Mouse (Mus musculus) MEL (cell line): Measurements from ENCODE around the gene 4933405L10Rik.

Experiments used
- CTCF ChIP-seq, 3 experiments: IDR thresholded peaks in 2 of 3; conservative IDR thresholded peaks in 1 of 3; 2 replicates each; pipeline ENCODE4 v1.5.1; 2011 to 2012; ENCODE audit warnings: low read length in 3 of 3, low read depth in 2 of 3, mild to moderate bottlenecking in 2 of 3, improper control_type of control experiment in 1 of 3, inconsistent platforms in 1 of 3, mixed read lengths in 1 of 3, moderate library complexity in 1 of 3; ENCODE audit not compliant: control insufficient read depth in 1 of 3, insufficient read depth in 1 of 3, poor library complexity in 1 of 3, severe bottlenecking in 1 of 3
- EP300 ChIP-seq, 2 experiments: IDR thresholded peaks; 2 replicates each; pipeline ENCODE4 v1.6.1; 2011; ENCODE audit warnings: improper control_type of control experiment in 2 of 2, low read length in 2 of 2, low read depth in 1 of 2, mild to moderate bottlenecking in 1 of 2
- GATA1 ChIP-seq: IDR thresholded peaks from 2 replicates; pipeline ENCODE4 v1.6.1; 2011; ENCODE audit warnings: low read depth, low read length, improper control_type of control experiment
- KAT2A ChIP-seq: conservative IDR thresholded peaks from 2 replicates; pipeline ENCODE4 v1.6.1; 2012; ENCODE audit warnings: low read depth, low read length, improper control_type of control experiment, inconsistent platforms
- MYC ChIP-seq: IDR thresholded peaks from 2 replicates; pipeline ENCODE4 v1.6.1; 2011; ENCODE audit warnings: low read depth, mild to moderate bottlenecking, low read length, improper control_type of control experiment, moderate library complexity
- NELFE ChIP-seq: IDR thresholded peaks from 2 replicates; pipeline ENCODE4 v1.6.1; 2011; ENCODE audit warnings: low read depth, low read length, improper control_type of control experiment
- POLR2A ChIP-seq, 2 experiments: IDR thresholded peaks; 2 replicates each; pipeline ENCODE4 v1.6.1; 2011 to 2012; ENCODE audit warnings: low read length in 2 of 2, mild to moderate bottlenecking in 2 of 2, control low read depth in 1 of 2, improper control_type of control experiment in 1 of 2, low read depth in 1 of 2, moderate library complexity in 1 of 2; ENCODE audit not compliant: control insufficient read depth in 1 of 2, insufficient read depth in 1 of 2, poor library complexity in 1 of 2

DNA sequence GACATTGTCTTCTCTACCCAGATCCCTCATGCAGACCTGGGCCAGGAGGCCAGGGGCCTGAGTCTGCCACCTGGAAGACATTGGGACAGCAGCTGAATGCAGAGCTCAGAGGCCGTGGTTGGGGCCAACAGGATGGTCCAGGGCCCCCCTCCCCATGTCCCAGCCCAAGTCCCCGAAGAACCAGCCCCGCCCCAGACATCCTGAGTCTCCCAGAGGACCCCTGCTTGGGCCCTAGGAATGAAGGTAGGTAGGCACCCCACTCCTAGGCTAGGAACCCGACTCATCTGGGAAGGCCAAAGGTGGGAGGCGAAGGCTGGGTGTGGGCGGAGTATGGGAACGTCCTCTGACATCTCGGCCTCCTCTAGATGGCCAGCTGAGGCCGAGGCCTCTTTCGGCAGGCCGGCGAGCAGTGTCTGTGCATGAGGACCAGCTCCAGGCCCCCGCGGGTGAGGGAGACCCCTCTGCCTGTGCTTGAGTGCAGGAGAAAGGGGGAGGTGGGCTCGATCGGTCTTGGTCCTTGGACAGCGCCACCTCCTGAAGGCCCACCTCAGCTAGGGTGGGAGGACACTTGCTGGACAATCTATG, 10.2 kb upstream of the 4933405L10Rik start:
- TF ChIP-seq CTCF (IDR thresholded peaks at IDR 0.05 in 2 of 3, conservative IDR thresholded peaks at IDR 0.05 in 1 of 3; ENCODE audit: control insufficient read depth in 1 of 3, insufficient read depth in 1 of 3, low read depth in 2 of 3, low read length in 3 of 3, poor library complexity in 1 of 3, severe bottlenecking in 1 of 3), result no peak
- TF ChIP-seq GATA1, result no peak
- TF ChIP-seq EP300 (IDR thresholded peaks at IDR 0.05; ENCODE audit: low read depth in 1 of 2, low read length in 2 of 2), result no peak
- TF ChIP-seq POLR2A (IDR thresholded peaks at IDR 0.05; ENCODE audit: control insufficient read depth in 1 of 2, insufficient read depth in 1 of 2, low read depth in 1 of 2, low read length in 2 of 2, poor library complexity in 1 of 2), result no peak
- no peak for TF ChIP-seq NELFE
- no peak for TF ChIP-seq KAT2A
- no peak for TF ChIP-seq MYC
